Mouse (Mus musculus) right cerebral cortex, postnatal 4 days (tissue): ENCODE measurements at regions not wholly inside any gene's neighbourhood (a gene's known extent, or its start where the extent isn't known, plus 50 kb on each side); places are given as distances from the start of the nearest gene placed in this dataset.
"Not testable (repeated sequence)": the region's sequence is repeated elsewhere in the genome, so short reads cannot be mapped to it uniquely, and the experiment has no call there.

ENCODE experiments used
- DNase-seq: peaks from one replicate; pipeline ENCODE4 v3.0.0-alpha.2; 2022

DNA sequence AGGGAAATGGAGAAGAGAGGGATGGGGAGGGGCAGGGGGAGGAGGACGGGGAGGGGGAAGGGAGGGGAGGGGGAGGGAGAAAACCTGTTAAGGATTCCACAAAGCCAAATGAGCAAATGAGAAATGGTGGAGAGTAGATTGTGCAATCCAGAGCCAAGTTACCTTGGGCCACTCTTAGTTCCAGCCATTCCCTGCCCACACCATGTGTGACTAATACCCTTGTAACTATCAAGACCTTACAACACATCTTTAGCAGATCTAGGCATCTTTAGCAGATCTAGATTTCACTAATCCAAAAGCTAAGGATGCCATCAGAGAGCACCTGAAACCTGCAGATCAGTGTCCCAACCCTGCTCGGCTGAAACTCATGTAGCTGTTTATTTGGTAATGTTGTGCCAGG is 186.7 kb downstream of the Diras2 start:
- DNase-seq, result no peak

DNA sequence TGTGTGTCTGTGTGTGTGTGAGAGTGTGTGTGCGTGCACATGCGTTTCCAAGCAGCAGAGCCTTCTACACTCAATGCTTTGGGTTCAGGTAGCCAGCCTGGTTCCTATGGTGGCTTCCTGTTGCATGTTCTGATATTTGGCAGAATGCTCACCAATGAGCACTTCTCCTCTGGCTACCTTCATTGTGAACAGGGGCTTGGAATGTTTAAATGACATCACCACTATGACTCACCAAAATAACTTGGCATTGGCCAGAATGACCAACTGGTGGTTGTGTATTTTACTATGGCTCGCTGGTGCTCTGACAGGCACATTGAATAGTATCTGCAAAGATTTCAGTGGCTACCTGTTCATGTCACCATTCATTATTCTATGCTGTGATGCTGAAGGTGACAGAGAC is 186.2 kb downstream of the Diras2 start:
- DNase-seq, result no peak

DNA sequence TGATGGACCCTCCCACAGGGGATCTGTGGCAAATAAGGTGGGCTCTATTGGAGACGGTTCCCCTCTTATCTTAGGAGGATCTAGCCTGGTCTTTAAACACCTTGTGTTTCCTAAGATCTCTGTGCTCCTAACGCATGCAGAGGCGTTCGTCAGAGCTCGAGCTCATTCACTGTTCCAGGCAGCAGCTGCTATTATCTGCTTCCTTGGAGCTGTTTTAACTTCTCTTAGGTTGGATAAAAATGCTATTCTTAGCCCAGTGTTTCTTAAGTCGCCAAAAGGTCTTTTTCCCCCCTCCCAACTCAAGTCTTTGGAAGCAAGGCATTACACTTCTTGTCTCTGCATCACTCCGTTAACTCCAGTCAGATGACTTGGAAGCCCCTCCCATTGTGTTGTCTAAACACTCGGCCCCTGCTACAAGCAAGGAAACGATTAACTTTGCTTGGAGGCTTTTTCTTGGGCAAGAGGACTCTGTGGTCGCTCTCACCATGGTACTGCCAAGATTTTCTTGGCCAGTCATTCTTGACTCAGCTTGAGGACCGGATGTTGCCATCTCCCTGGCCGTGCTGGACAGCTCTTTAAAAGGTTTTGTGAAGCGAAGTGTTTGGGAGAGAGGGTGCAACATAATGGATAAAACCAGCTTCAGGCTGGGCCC is 185.6 kb downstream of the Diras2 start:
- no peak for DNase-seq

DNA sequence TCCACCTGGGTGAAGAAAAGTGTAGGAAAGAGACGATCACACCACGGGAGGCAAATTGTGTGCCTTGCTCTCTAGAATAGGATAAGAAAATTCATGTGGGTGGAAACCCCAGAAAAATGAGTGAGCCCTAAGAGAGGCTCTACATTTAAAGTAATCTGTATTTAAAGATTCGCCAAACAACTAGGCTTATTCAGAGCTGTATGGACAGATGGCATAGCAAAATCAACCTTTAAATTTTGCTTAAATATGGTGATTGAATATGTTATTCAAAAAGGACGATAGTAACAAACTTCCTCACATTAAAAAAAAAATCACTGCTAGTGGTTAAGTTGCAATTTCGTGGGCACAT is 185.1 kb downstream of the Diras2 start:
- DNase-seq, result no peak

DNA sequence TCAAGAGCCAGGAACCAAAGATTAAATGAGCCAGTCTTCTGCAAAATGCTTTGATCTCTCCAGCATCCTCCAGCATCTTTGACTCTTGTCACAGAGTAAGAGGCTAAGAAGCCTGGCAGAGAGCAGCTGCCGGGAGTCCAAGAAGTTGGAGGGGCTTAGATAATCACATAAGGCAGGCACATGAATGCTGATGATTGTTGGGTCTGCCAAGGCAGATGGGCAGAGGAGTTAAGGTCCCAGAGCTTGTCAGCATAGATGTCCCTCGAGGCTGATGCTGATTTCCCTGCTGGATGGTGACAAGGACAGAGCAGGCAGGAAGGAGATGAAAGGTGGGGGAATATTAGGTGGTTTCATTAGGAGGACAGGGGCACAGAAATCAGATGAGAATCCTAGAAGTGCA is 183.4 kb downstream of the Diras2 start:
- no peak for DNase-seq

DNA sequence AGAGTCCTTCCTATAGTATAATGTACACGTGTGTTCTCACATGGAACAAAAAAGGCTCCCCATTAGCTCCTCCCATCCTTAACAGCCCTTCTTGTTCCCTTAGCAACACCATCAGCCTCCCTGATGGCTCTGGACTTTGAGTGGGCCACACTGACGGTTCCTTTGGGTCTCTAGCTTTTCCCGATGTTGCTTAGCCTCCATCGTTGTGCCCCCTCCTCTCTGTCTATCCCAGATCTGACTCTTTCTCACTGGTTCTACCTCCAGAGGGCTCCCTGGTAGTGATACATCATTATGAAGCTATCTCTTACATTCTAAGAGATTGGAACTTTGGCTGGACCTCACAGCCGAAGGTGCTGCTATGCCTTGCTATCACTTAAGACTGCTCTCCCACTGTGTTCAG is 181.5 kb downstream of the Diras2 start:
- DNase-seq, result no peak

DNA sequence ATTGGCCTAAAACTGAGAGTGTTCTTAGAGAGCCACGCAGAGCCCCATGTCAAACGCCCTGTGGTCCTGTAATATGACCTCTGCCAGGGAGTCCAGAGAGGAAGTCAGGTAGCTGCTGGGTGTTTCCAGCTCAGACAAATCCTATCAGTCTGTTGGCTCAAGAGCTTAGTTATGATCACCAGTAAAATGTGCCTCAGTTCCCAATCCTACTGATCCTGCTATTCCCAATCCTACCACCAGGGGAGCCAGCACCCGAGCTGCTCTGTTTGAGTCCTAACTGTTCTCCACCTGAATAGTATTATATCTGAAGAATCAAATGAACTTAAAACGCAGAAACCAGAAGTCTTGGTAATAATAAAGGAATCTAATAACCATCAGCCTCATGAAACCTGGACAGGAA is 178.5 kb downstream of the Diras2 start:
- DNase-seq, result no peak

DNA sequence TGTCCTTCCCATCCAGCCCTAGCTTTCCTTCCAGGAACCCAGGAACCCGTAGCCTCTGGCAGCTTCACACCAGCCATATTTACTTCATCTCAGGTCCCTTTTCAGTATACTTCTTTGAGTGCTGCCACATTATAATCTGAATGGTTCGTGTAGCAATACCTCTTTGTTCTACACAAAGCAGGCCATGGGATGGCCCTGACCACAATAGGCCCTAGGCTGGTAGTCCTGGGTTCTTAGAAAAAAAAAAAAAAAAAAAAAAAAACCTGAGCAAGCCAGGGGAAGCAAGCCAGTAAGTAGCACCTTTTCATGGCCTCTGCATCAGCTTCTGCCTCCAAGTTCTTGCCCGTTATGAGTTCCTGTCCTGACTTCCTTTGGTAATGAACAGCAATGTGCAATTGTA is 177.6 kb downstream of the Diras2 start:
- no peak for DNase-seq

DNA sequence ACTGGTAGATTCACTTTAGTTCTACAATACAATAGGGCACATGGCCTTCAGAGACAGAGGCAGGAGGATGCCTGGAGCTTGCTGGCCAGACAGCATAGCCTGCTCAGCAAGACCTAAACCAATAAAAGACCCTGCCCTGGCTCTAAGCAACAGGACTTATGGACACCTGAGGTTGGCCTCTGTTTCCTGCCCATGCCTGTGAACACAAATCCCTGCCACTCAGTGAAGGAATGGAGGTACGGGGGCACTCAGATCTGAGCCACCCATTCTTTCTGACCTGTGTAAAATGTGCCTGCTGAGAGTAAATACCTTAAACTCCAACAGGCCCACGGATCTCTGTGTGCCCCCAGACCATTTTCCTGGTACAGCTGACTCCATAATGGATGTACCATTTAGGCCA is 177.1 kb downstream of the Diras2 start:
- no peak for DNase-seq

DNA sequence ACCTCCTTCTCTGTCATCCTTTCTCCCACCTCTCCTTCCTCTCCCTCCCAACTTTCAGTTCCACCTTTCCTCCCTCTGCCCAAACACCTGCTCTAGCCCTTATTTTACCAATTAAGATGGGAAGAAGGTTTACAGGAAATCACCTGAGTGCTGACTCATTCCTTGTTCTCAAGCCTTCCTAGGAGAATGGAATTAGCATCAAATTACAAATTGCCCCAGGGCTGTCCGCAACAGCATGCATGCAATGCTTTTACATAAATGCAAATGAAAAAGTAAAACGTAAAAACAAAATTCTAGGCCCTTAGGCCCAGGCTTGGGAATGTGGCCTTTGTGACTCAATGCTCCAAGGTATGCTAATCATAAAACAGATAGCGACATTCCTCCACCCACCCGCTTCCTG is 175.2 kb downstream of the Diras2 start:
- not testable (repeated sequence) for DNase-seq

DNA sequence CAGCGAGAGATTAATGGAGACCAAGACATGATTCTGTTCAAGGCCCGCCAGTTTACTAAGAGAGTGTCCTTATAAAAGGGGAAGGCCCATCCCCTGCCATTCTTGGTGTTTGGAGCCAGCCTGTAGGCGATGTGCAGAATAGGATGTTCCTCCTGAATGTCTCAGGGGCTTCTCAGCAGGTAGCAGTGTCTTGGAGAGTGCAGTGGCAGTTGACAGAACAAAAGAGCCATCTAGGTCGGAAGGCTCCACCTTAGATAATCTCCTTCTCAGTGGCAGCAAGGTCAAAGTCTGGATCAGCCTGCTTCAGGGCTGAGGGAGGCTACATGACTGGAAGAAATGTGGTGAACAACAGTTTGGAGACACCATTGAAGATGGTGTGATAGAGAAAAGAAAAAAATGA is 171.7 kb downstream of the Diras2 start:
- DNase-seq, result not testable (repeated sequence)

DNA sequence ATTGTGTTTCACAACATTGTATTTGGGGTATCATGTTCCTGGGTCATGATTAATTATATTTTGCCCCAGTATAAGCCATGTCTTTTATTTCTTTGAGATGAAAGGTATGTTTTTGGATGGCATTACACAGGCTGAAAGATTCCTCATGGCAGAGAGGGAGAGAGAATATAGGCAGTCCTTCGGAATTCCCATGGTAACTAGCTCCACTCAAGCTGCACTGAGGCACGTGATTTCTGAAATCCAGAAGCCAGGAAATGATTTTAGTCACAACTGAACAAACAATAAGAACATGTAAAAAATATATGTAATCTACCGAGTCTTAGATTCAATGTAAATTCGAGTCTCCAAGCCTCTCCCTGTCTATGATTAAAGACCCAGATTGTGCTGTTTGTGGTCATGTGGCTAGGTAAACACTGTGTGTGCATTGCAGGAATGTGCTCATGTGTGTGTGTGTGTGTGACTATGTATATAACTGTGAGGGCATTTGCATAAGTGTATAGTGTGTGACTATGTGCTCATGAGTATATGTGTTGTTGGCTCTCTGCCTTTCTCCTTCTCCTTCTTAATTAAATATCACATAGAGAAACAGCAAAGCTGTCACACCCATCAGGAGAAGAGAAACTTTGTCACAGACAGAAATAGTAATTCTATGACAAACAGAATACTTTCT is 169.8 kb downstream of the Diras2 start:
- no peak for DNase-seq

DNA sequence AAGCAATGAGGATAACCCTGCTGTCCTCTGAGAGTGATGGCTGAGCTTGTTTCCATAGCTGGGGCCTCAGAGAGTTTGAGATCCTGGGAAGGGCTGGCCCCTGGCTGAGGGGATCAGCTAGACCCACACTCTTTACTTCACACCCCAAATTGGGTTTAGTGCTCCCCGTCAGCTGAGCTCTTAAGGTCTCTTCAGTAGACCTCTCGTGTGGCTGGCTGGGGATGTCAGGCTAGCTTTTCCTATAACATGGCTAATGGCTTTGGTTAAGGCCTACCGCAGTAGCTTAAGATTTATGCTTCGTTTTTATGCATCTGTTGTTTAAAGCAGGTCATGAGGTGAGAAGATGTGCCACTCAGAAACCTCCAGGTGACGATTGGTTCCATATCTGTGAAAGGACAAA is 168.8 kb downstream of the Diras2 start:
- DNase-seq, result no peak

DNA sequence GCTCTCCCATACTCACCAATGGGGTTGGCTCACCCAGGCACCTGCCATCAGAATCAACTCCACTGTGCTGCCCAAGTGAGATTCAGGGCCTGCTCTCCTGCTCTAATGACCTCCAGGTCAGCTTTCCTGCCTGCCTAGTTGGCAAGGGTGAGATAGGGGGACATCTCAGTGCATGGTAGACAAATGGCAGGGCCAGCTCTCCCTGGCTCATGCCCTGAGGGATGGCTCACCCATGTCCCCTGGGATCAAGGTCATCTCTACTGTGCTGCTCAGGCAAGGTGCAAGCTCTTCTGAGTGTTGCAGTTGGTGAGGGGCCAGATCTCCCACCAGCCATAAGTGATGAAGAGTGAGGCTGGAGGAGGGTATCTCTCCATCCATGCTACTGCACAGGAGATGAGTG is 161.2 kb downstream of the Diras2 start:
- DNase-seq, result no peak

DNA sequence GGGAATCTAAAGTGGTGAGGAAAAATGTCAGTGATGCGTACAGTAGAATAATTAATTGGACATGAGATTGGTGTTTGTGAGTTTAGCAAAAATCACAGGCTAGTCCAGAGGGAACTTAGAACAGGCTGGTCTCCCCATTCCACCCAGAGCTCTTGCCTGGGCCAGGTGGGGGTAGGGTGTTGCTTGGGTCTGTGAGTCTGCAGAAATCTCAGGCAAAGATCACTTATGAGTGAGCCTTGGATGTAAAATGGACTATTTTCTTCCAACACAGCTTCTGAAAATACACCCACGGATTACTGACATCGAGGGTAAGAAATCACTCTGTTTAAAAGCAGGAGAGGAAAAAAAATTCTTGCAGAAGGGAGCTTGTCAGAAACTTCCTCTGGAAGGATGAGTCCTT is 159.1 kb downstream of the Diras2 start:
- no peak for DNase-seq

DNA sequence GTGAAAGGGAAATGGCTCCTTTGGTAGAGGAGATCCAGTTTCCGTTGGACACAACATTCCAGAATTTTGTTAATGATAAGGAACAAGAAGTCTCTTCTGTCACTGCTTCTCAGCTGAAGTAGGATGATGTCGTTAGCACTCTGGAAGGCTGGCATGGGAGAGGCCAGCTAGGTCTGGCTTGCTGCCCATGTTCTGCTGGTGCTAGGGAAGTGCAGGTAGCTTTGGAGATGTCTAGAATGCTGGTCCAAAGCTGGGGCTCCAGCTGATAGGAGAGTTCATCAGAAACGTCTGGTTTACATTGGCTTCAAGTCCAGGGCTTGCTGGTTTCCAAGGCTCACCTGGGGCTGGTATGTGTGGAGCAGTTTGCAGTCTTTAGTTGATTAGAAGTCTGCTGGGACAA is 156.3 kb downstream of the Diras2 start:
- DNase-seq, result no peak

DNA sequence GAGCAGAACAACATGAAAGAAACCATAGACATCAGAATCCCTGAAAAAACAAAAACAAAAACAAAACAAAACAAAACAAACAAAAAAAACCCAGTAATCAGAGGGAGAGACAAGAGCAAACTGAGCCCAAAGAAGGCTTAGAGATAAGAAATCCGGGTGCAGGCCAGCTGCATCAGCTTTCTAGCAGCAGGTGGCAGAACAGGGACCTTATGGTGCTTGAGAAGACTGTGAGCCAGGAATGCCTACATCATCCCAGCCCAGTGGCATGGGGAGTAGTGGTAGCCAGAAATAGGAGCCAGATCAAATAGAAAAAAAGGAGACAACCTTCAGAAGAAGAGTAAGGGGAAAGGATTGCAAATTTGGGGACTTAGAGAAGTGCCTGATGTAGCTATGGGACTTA is 152.8 kb downstream of the Diras2 start:
- no peak for DNase-seq

DNA sequence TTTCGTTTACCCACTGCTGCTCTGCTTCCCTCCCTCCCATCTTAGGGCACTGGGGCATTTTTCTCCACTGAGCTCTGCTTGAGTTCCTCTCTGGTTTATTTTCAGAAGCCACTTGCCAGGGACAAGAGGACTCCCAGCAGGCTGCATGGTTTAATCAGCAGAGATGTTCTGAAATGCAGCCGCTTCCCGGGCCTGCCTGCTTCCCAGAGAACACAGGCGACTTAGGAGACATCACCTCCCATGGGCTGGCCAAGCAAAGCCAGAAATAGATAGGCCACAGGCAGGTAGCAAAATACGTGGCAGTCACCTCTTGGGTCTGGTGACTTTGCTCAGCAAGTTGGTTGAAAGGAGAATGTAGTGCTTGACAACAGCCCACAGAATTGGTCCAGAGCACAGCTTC is 141.8 kb downstream of the Diras2 start:
- DNase-seq, result no peak

DNA sequence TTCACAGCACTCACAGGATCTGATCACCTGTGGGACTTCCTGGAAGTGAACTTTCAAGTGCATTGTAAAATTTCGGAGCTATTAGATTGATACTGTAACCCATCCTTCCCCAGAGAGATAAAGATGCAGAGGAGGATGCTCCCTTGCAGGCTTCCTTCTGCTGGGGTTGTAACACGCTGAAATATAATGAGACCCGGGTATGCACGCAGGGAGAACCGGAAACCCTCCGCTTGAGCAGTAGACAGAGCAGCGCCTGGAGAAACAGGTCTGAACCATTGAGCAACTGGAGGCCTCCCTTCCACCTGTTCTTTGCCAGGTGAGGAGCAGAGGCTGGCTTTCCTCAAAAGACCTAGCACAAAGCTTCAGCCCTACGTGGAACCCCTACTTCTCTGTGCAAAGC is 135.3 kb downstream of the Diras2 start:
- DNase-seq, result no peak

DNA sequence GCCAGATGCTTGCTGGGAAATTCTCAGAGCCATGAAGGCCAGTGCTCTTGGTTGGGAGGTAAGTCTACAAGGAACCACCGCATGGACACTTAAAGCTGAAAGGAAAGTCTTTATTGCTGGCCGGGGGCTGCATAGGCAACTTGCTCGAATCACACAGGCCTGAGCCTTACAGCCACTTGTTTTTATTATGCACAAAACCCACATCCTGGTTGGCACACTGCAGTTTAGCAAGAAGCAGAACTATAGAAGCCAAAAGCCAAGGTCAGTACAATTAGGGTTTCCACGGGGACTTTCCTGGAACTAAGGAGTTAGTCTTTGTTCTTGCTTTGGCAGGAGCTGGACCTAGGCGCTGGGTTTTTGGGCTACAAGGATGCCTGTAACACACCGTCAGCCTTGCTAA is 132.7 kb downstream of the Diras2 start:
- DNase-seq, result no peak

DNA sequence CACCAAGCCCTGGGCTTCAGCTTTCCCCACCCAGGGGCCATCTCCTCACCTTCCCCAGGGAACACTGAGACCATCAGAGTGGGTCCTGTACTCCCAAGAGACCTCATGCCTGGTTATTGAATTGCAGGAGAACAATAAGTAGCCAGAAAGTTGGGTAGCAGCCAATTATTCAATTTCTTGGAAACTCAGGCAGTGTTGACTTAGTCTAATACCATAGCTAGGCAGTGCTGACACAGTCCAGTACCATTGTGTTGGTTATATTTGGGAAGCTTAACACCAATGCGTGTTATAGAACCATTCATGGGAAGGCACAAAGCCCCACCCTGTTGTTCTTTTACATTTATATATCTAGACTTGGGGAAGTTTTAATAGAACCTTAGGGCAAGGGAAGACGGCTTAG is 131.9 kb downstream of the Diras2 start:
- no peak for DNase-seq

DNA sequence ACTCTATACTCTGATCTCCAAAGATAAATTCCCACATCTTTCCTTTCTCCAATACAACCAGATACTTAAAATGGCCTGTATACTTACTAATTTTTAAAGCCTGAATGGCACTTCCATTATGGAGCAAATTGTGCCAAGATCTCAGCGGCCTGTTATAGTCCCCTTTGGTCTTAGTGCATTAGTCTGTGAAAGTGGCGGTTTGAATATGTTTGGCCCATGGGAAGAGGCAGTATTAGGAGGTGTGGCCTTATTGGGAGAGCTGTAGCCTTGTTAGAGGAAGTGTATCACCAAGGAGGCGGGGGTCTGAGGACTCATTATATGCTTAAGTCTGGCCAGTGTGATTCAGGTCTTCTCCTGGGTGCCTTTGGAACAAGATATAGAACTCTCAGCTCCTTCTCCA is 127.3 kb downstream of the Diras2 start:
- DNase-seq, result no peak

DNA sequence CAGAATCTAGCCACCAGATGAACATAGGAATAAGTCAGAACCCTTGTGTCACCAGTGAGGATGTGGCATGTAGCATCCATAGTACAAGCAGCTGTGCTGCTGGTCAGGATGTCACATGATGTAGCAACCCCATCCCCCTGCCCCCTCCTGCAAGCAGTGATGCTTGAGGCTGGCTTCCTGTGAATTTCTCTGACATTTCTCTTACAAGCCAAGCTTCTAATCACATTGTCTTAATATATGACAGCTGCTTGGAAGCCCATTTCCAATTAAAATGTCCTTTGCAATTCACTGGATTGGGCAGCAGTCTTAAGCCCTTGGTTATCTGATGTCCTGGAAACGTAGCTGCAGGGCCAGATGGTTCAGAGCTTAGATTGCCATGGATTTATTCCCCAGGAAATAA is 114.8 kb downstream of the Diras2 start:
- DNase-seq, result no peak

DNA sequence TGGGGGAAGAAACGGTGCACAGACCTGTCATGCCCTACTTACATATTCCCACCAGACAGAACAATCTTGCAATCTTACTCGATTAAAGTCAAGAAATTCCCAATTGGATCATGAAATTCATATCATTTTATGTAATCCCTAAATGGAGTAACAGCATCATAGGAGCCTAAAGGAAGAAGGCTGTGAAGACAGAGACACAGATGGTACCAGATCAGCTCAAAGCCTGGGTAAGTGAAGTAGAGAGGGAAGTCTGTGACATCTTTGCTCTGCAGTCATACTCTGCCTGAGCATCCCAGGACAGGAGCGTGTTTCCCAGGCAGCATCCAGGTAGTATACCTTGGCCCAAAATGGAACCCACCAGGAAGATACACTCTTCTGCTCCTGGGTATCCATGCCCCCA is 108.6 kb downstream of the Diras2 start:
- DNase-seq, result no peak

DNA sequence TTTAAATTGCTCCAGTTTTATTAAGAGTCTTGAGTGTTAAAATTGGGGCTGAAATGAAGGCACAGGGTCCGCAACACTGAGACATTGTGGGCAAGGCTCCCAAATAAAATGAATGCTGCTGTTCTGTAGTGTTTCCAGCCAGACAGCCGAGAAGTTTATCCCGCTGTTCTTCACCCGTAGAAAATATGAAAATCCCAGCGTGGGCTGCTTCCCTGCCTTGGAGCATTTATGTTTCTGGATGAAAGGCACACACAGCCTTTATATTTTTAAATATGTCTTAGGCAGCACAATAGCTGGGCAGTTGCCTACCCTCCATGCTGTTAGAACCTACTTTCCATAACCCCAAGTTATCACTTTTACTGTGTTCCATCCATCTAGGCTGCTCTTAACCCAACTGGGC is 102.6 kb downstream of the Diras2 start:
- DNase-seq, result no peak
